Mouse (Mus musculus) MEL (cell line): ENCODE data around the gene Hmgb1.

Experiments used
- CTCF ChIP-seq, 3 experiments: IDR thresholded peaks in 2 of 3; conservative IDR thresholded peaks in 1 of 3; 2 replicates each; pipeline ENCODE4 v1.5.1; 2011 to 2012; ENCODE audit warnings: low read length in 3 of 3, low read depth in 2 of 3, mild to moderate bottlenecking in 2 of 3, improper control_type of control experiment in 1 of 3, inconsistent platforms in 1 of 3, mixed read lengths in 1 of 3, moderate library complexity in 1 of 3; ENCODE audit not compliant: control insufficient read depth in 1 of 3, insufficient read depth in 1 of 3, poor library complexity in 1 of 3, severe bottlenecking in 1 of 3
- EP300 ChIP-seq, 2 experiments: IDR thresholded peaks; 2 replicates each; pipeline ENCODE4 v1.6.1; 2011; ENCODE audit warnings: improper control_type of control experiment in 2 of 2, low read length in 2 of 2, low read depth in 1 of 2, mild to moderate bottlenecking in 1 of 2
- GATA1 ChIP-seq: IDR thresholded peaks from 2 replicates; pipeline ENCODE4 v1.6.1; 2011; ENCODE audit warnings: low read depth, low read length, improper control_type of control experiment
- MEF2A ChIP-seq: IDR thresholded peaks from 2 replicates; pipeline ENCODE4 v1.6.1; 2014; ENCODE audit warnings: low read depth, mild to moderate bottlenecking, inconsistent platforms, low read length, improper control_type of control experiment; ENCODE audit not compliant: poor library complexity, insufficient replicate concordance, severe bottlenecking; ENCODE audit errors: extremely low read depth
- MYC ChIP-seq: IDR thresholded peaks from 2 replicates; pipeline ENCODE4 v1.6.1; 2011; ENCODE audit warnings: low read depth, mild to moderate bottlenecking, low read length, improper control_type of control experiment, moderate library complexity
- POLR2A ChIP-seq, 2 experiments: IDR thresholded peaks; 2 replicates each; pipeline ENCODE4 v1.6.1; 2011 to 2012; ENCODE audit warnings: low read length in 2 of 2, mild to moderate bottlenecking in 2 of 2, control low read depth in 1 of 2, improper control_type of control experiment in 1 of 2, low read depth in 1 of 2, moderate library complexity in 1 of 2; ENCODE audit not compliant: control insufficient read depth in 1 of 2, insufficient read depth in 1 of 2, poor library complexity in 1 of 2
- TAL1 ChIP-seq: IDR thresholded peaks from 2 replicates; pipeline ENCODE4 v1.6.1; 2012; ENCODE audit warnings: mild to moderate bottlenecking, inconsistent platforms, low read length, moderate library complexity, mixed read lengths
- TBP ChIP-seq: IDR thresholded peaks from 2 replicates; pipeline ENCODE4 v1.8.0; 2011; ENCODE audit warnings: low read depth, low read length, improper control_type of control experiment
- UBTF ChIP-seq: IDR thresholded peaks from 2 replicates; pipeline ENCODE4 v1.6.1; 2012; ENCODE audit warnings: low read depth, mild to moderate bottlenecking, inconsistent platforms, low read length, improper control_type of control experiment, moderate library complexity, borderline replicate concordance; ENCODE audit not compliant: insufficient read depth

DNA sequence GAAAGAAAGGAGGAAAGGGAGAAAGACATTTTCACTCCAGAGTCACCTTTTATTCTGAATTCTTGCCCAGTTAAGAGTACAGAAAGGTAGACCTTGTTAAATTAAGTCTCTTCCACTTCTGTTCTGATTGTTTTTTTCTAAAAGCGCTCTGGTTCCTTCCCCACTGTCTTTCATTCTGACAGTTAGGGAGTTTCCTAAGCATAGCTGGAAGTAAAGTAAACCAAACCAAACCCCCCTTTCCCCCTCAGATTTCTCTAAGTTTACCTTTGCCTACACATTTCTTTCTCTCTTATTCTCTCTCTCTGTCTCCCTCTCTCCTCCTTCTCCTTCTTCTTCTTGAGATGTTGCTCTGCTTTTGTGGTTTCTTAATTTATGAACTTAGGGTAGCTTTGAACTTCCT lies 85.3 kb downstream of the Hmgb1 start:
- TF ChIP-seq TBP (no peak), EP300 (IDR thresholded peaks at IDR 0.05; ENCODE audit: low read depth in 1 of 2, low read length in 2 of 2) (no peak), CTCF (IDR thresholded peaks at IDR 0.05 in 2 of 3, conservative IDR thresholded peaks at IDR 0.05 in 1 of 3; ENCODE audit: control insufficient read depth in 1 of 3, insufficient read depth in 1 of 3, low read depth in 2 of 3, low read length in 3 of 3, poor library complexity in 1 of 3, severe bottlenecking in 1 of 3) (no peak), POLR2A (IDR thresholded peaks at IDR 0.05; ENCODE audit: control insufficient read depth in 1 of 2, insufficient read depth in 1 of 2, low read depth in 1 of 2, low read length in 2 of 2, poor library complexity in 1 of 2) (no peak), UBTF (no peak), GATA1 (no peak), MEF2A (no peak), MYC (no peak), TAL1 (no peak)
